21 mouse cellular contexts compared by ENCODE assay signal in genomic region chr4:115884022-115884421, GRCm38 (mm10). TPM values are rescaled to one million over a fixed set of nuclear protein-coding genes. Genes with fewer than 3 reads are reported as not detected.
"Had no signal": no experiment of that assay in that cellular context is flagged by ENCODE, and none has a peak within 500 bp of the region (broad histone marks: within the 10 kb centered on the region; RNA-seq: fewer than 3 reads in every experiment).

Gene Kncn (plus strand): TSS chr4:115884400.

- H3K4me3 ChIP-seq: hindbrain, embryonic 15.5 days; limb, embryonic 10.5 days; limb, embryonic 13.5 days; liver, embryonic 12.5 days; liver, embryonic 15.5 days; lung, embryonic 15.5 days; megakaryocyte, embryonic 14.5 days; midbrain, embryonic 12.5 days; stomach, embryonic 15.5 days had no signal

- ATAC-seq: intestine, postnatal 0 days; liver, embryonic 12.5 days; midbrain, embryonic 16.5 days had no signal

- H3K36me3 ChIP-seq: hindbrain, embryonic 15.5 days; limb, embryonic 10.5 days; limb, embryonic 13.5 days; liver, embryonic 12.5 days; liver, embryonic 15.5 days; lung, embryonic 15.5 days; midbrain, embryonic 12.5 days; stomach, embryonic 15.5 days had no signal

- H3K4me1 ChIP-seq: limb, embryonic 10.5 days; limb, embryonic 13.5 days; liver, embryonic 12.5 days; liver, embryonic 15.5 days; lung, embryonic 15.5 days; stomach, embryonic 15.5 days had no signal

- H3K4me2 ChIP-seq: hindbrain, embryonic 15.5 days; limb, embryonic 13.5 days; liver, embryonic 12.5 days; liver, embryonic 15.5 days; lung, embryonic 15.5 days; midbrain, embryonic 12.5 days; stomach, embryonic 15.5 days had no signal

- H3K9me3 ChIP-seq: hindbrain, embryonic 15.5 days; limb, embryonic 10.5 days; limb, embryonic 13.5 days; liver, embryonic 12.5 days; liver, embryonic 15.5 days; lung, embryonic 15.5 days; megakaryocyte, embryonic 14.5 days; midbrain, embryonic 12.5 days; stomach, embryonic 15.5 days had no signal

- H3K9ac ChIP-seq: hindbrain, embryonic 15.5 days; limb, embryonic 13.5 days; liver, embryonic 12.5 days; liver, embryonic 15.5 days; lung, embryonic 15.5 days; midbrain, embryonic 12.5 days; stomach, embryonic 15.5 days had no signal

- H3K27me3 ChIP-seq: lung, embryonic 15.5 days; stomach, embryonic 15.5 days had no signal

- H3K27ac ChIP-seq: limb, embryonic 10.5 days; limb, embryonic 13.5 days; liver, embryonic 12.5 days; liver, embryonic 15.5 days; lung, embryonic 15.5 days; midbrain, embryonic 12.5 days; stomach, embryonic 15.5 days had no signal

- DNase-seq: liver; lung, adult 18-20 months; lung, postnatal 10 days; lung, postnatal 36 days; right cerebral cortex, postnatal 25 days; spleen, adult 18-20 months; thymus, postnatal 25 days had no signal

RNA-seq across cellular contexts. Expression of gene Kncn, which starts in this region (rescaled TPM):
- polyA plus RNA-seq: intestine, embryonic 14.5 days; intestine, postnatal 0 days; limb, embryonic 10.5 days; limb, embryonic 13.5 days; liver, embryonic 12.5 days; liver, embryonic 15.5 days; lung, embryonic 15.5 days; midbrain, embryonic 12.5 days; neural tube, embryonic 11.5 days; stomach, embryonic 15.5 days; thymus, postnatal 0 days had no signal
